Mouse (Mus musculus) layer of hippocampus, adult 11-12 months (tissue): ENCODE measurements at regions not wholly inside any gene's neighbourhood (a gene's known extent, or its start where the extent isn't known, plus 50 kb on each side); places are given as distances from the start of the nearest gene placed in this dataset.
"Not testable (repeated sequence)": the region's sequence is repeated elsewhere in the genome, so short reads cannot be mapped to it uniquely, and the experiment has no call there.

Experiments used
- DNase-seq: peaks from one replicate; pipeline ENCODE4 v3.0.0; 2022; ENCODE audit warnings: low spot score

DNA sequence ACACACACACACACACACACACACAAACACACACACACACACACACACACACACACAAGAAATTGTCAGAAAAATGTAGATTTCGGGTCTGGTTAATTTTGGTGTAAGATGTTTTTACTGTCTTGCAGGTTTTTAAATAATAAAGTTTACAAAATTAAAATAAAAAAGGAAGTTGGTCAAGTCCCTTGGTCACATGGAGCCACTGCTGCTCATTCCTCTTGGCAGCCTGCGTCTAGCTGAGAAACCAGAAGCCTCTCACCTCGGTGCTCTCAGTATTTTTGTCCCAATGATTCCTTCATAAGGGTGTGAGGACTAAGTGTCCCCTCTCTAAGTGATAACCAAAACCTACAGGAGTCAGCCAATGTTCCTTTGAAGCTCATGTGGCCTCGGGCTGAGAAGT is 76.8 kb upstream of the Smg1 start:
- no peak for DNase-seq

DNA sequence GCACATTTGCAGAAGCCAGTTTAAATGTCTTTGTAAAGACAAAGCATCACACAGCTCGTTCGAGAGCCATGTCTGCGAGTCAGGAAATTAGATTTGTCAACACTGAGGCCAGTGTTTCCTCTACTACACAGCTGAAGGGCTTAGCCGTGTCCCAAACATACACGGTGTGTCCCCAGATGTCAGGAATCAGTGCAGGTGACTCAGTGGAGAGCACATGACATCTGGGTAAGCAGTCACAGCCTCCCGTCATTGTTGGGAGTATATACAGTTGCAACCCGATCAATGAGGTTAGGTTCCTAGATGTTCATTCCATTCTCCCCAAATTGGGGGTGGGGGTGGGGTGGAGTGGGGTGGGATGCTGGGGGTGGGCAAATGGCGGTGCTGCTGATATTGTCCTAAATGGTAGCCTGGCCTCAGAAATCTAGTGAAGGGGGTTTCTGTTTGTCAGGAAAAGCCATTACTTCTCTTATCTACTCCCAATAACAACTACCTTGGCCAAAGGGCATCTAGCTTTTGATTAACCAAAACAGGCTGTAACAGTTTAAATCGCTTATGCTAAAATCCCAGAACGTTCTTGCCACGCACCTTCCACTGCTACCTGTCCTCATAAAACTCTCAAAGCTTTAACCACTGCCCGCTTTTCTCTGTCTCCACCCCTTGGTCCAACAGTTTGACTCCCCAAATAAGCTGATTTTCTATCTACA is 75.1 kb upstream of the Smg1 start:
- DNase-seq = no peak

DNA sequence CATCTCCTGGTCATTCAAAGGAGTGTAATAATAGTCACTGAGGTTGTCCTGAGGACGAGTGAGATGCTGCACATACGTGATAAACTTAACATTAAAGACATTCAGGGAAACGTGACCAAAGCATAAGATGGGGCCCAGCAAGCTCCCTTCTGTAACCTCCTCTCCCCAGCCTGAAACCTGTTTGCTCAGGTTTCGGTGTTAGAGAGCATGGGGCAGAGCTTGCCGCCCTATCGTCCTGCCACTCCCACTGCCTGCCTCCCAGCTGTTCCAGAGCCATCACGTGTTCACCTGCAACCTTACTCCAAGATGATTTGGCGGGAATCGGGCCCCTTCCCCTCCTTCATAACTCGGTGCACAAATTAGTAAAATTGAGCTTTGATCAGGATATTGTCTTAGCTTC is 71.4 kb upstream of the Smg1 start:
- DNase-seq = not testable (repeated sequence)

DNA sequence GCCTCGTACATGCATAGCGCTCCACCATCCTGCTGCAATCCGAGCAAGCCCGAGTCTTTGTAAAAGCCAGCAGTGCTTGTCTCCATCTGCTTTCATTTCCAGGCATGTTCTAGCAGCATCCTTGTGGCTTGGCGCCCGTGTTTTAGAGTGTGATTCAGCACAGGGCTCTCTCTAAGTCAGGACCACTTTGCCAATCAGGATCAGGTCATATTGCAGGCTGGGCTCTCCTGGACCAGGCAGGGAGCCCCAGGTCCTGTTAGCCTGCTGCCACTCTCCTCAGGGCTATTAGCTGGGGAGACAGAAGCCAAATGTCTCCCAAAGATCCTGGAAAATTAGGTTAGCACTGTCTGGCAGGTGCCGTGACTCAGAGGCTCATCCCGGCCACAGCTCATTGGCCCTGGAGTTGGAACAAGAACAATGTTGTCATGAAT is 70.8 kb upstream of the Smg1 start:
- DNase-seq = peak; percentile 60

GRCm38 (mm10) chr7:118313818-118314217 is 70.3 kb upstream of the Smg1 start:
- peak; percentile 39 for DNase-seq

DNA sequence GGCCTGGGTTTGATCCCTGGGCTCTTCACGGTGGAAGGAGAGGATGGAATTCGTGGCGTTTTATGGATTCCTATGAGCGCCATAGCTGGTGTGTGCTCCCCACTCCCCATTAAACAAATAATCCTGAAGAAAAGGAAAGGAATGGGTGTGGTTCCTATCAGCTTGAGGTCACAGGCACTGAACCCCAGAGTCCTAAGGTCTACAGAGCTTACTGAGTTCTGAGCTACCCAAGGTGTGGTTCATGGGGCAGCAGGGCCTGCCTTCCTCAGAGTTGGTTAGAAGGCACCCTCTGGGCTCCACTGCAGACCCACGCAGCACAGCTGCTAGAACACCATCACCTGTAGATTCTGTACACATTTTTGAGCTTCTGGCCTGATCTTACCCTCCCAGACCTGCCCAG is 66.3 kb upstream of the Smg1 start:
- DNase-seq = no peak

- no peak for DNase-seq
Observed at GRCm38 (mm10) chr7:118308882-118309281, 65.4 kb upstream of the Smg1 start.

GRCm38 (mm10) chr7:118304812-118305211 is 61.3 kb upstream of the Smg1 start:
- DNase-seq = peak; percentile 81

DNA sequence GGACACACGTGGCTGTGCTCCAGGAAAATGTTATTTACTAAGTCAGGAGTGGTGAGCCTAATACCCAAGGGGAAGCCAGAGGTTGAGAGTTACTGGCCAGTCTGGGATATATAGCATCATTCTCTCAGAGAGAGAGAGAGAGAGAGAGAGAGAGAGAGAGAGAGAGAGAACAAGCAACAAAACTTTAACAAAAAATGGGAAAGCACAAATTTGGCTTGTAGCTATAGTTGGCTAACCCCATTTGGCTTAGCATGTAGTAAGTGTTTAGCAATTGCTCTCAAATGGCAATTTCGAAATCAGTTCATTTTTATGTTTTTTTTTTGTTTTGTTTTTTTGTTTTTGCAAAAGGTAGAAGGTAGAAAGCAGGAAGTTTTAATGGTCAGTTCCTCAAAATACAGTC is 60.9 kb upstream of the Smg1 start:
- DNase-seq = no peak

GRCm38 (mm10) chr7:118303921-118304320 is 60.5 kb upstream of the Smg1 start:
- no peak for DNase-seq

DNA sequence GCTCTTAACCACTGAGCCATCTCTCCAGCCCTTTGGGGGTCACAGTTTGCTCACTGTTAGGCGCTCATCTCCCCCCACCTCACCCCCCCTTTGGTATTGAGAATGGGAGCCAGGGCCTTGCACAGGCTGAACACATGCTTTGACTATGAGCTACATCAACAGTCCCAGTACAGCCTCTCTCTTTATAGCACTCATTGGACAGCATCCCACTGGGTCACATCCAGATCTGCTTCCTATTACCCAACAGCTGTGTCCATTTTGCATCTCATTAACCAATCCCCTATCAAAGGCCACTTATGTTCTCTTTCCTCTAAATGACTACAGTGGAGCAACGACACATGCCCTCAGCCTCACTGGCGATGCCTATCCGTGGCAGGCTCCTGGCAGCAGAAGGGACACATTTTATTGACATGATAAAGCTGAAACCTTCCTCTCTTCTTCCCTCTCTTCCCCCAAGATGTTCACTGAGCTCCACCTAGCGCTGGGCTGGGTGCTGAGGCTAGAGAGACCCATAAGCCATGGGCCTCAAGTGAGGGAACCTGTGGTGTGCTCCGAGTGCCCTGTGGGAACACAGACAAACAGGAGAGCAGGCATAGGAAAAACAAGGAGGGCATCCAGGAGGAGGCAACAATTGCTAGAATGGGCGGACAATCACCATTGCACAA is 57.3 kb upstream of the Smg1 start:
- DNase-seq = peak; percentile 64

- DNase-seq = peak; percentile 86
Observed at GRCm38 (mm10) chr7:118297613-118298012, 54.1 kb upstream of the Smg1 start.

DNA sequence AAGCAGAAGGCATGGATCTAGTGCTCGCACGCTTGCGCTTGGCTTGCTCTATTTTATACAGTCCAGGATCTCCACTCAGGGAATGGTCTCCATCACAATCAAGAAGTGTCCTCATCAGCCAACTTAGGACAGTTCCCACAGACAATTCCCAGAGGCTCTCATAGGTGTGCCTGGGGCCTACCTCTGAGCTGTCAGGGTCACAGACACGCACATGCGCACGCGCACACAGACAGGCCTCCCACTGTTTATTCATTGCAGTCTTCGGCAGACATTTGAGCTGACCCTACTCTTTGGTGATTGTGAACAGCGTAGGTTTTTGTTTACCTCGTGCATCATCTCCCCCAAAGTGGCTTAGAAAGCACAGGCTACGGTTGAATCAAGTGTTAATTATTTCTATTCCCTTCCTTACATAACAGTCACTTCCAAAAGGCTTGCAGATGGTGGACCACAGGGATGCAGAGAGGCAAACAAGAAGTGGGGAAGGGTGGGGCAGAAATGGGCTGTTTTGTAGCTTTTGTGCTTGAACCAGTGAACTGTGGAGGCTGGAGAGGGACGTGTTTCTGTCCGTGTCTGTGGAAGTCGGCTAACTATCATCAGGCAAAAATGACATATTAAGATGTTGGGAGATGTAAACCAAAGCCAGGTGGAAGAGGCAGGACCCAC is 53.5 kb upstream of the Smg1 start:
- DNase-seq = no peak

GRCm38 (mm10) chr7:118295855-118296254 is 52.4 kb upstream of the Smg1 start:
- no peak for DNase-seq

DNA sequence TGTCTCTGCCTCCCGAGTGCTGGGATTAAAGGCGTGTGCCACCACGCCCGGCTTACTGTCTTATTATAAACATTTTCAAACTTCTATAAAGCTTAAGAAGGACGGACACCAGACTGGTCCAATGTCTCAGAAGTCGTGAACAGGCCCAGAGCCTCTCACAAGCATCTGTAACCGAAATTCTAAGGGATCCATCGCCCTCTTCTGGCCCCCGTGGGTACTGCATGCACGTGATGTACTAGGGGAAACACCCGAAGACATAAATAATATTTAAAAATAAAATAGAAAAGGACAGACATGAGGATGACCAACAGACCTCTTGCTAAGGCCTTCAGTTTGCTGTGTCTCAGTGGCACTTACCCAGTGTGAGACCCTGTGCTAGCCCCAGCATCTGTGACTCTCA is 51.8 kb upstream of the Smg1 start:
- no peak for DNase-seq

GRCm38 (mm10) chr7:118294637-118295036 is 51.2 kb upstream of the Smg1 start:
- no peak for DNase-seq
